Mouse (Mus musculus): Measurements from ENCODE around the gene Smndc1.
A peak's percentile ranks its signal among the peaks of the same experiment; 100 is the strongest.

The Smndc1 gene

DNA sequence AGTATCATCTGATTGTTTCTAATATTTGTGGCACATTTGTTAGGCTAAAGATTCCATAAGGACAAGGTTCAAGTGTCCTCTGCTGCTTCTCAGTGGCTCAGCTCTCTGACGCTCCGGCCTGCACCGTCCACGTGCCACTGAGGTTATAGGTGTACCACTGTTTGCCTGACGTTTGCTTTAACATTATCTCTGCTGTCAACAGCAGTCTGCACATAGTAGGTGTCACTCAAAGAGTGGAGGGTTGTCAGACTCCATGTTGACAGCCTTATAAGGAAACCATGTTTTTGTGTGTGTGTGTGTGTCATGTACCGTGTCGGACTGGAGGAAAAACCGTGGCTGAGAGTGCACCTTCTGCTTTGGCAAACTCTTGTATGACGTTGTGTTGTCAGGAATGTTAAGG is 55.1 kb downstream of the Smndc1 start:
- DNase-seq = no peak

DNA sequence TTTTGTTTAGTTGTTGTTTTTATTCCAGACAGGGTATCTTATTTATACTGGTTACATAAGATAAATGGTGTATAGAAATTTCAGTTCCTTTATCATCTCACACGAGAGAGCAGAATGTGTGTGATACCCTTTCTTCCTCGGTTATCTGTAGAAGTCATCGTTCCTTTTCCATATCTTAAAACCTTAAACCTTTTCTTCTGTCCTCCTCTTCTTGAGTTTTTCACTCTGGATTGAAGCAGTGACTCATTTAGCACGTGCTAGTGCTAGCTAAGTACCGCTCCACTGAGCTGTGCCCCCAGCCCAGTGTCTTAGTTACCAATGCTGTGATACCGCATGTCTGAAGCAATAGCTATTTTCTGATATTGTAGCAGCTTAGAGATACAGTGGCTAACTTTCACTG is 56.6 kb downstream of the Smndc1 start:
- no peak for DNase-seq

DNA sequence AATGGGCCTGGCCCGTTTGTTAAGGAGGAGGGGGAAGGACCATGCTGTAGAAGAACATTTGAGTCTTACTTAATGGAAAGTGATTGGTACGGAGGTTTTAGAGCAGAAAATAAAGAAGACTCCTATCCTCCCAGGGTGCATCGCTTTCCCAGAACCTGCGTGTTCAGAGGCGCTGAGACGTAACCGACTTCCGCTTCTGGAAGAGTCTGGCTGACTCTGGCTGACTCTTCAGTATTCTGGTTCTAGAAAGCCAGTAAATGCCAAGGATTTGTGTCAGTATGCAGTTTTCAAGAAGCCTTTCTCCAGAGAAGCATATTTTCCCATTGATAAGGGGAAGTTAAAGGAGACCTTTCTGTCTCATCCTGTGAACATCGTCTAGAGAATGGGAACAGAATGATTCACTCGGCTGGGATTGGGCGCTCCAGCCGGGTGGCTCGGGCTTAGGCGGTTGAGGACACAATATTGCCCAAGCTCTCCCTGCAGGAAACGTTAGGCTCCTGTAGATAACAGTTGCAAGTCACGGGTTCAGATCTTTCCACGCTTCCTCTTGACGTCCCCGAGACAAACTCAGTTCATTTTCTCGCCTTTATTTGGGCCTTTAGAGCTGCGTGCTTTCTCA is 58.4 kb downstream of the Smndc1 start:
- DNase-seq = no peak

DNA sequence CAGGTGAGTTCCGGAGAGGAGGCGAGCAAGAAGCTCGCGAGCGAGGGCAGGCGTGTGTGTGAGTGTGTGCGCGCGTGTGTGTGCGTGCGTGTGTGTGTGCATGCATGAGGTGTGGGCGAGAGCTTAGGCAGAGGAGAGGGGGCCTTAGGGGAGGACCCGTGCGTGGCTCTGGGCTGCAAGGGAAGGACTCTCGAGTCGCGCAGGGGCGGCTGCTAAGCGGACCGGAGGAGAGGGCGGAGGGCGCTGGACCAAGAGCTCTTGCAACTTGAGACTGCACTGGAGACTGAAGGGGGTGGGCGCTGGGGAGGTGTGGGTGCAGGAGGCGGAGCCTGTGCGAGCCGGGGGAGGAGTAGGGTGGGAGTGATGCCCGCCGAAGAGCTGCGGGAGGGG is 60.4 kb downstream of the Smndc1 start:
- peak; percentile 80 for DNase-seq

Data from lung, postnatal 14 days (tissue).